Mouse (Mus musculus) brown adipose tissue, adult 24 weeks (tissue): ENCODE data around the gene Pdcd4. TPM values are rescaled to one million over a fixed set of nuclear protein-coding genes. Genes with fewer than 3 reads are reported as not detected.
"Not testable (repeated sequence)": the region's sequence is repeated elsewhere in the genome, so short reads cannot be mapped to it uniquely, and the experiment has no call there.

Experiments used
- H3K27ac ChIP-seq: fragments of 200-500 bp; replicated peaks from 2 replicates; pipeline ENCODE4 v1.5.1; 2012; ENCODE audit warnings: low read depth, mild to moderate bottlenecking, low read length
- H3K4me1 ChIP-seq: fragments of 200-500 bp; 2 replicates; pipeline ENCODE4 v1.6.1; 2012; ENCODE audit warnings: low read length, mixed read lengths; ENCODE audit not compliant: control insufficient read depth, insufficient read depth, insufficient read length
- H3K4me3 ChIP-seq: fragments of 200-500 bp; 2 replicates; pipeline ENCODE4 v1.5.1; 2012; ENCODE audit warnings: low read depth, mild to moderate bottlenecking, low read length, moderate library complexity; ENCODE audit not compliant: insufficient read depth
- polyA plus RNA-seq: library from polyadenylated mRNA; stranded (reverse); fragments of >200 nt; gene quantifications from 2 replicates; pipeline ENCODE4 v1.2.4, GENCODE M21; 2012; ENCODE audit not compliant: missing spikeins, insufficient read depth, insufficient read length

Pdcd4 gene
- polyA plus RNA-seq, 1 experiment: 33.8 TPM

GRCm38 (mm10) chr19:53902739-53903487, 10.9 kb downstream of the Pdcd4 start:
- Histone ChIP-seq H3K4me3 (peak overlapping the region; percentile 100), H3K27ac (peak overlapping the region; percentile 92), H3K4me1 (peaks cover 9% of the 10 kb centered on the region; the same call in 1 of the 2 replicates)

- peaks cover 9% of the 10 kb centered on the region; the same call in 1 of the 2 replicates for H3K4me1 ChIP-seq
- H3K4me3 ChIP-seq: peak overlapping the region; percentile 100
- H3K27ac ChIP-seq: peak overlapping the region; percentile 45
These were observed 11.7 kb downstream of the Pdcd4 start for GRCm38 (mm10) chr19:53903507-53904321.

- Histone ChIP-seq H3K4me3 (peak overlapping the region; percentile 32; the same call in 1 of the 2 replicates), H3K27ac (no peak overlapping the region), H3K4me1 (peaks cover 9% of the 10 kb centered on the region; the same call in 1 of the 2 replicates)
These were observed 12.9 kb downstream of the Pdcd4 start for GRCm38 (mm10) chr19:53904833-53905480.

GRCm38 (mm10) chr19:53906033-53906702, 14.1 kb downstream of the Pdcd4 start:
- Histone ChIP-seq H3K4me3 (no peak overlapping the region), H3K27ac (no peak overlapping the region)

GRCm38 (mm10) chr19:53906703-53907070, 14.7 kb downstream of the Pdcd4 start:
- not testable (repeated sequence) for H3K27ac ChIP-seq

More at GRCm38 (mm10) chr19:53906033-53906702, 14.1 kb downstream of the Pdcd4 start:
- H3K4me1 ChIP-seq: peaks cover 9% of the 10 kb centered on the region; the same call in 1 of the 2 replicates

GRCm38 (mm10) chr19:53914950-53915349, 22.9 kb downstream of the Pdcd4 start:
- Histone ChIP-seq H3K4me1 (no peaks in the 10 kb centered on the region), H3K4me3 (no peak overlapping the region), H3K27ac (no peak overlapping the region)

More at GRCm38 (mm10) chr19:53906703-53907070, 14.7 kb downstream of the Pdcd4 start:
- not testable (repeated sequence) for H3K4me1 ChIP-seq, H3K4me3 ChIP-seq

- H3K27ac ChIP-seq: no peak overlapping the region
- no peak overlapping the region for H3K4me3 ChIP-seq
- no peaks in the 10 kb centered on the region for H3K4me1 ChIP-seq
These were observed 27.5 kb downstream of the Pdcd4 start for GRCm38 (mm10) chr19:53919541-53919940.

GRCm38 (mm10) chr19:53921996-53922395, 30.0 kb downstream of the Pdcd4 start:
- H3K27ac ChIP-seq, H3K4me1 ChIP-seq, H3K4me3 ChIP-seq: not testable (repeated sequence)

GRCm38 (mm10) chr19:53925338-53925751, 33.3 kb downstream of the Pdcd4 start:
- Histone ChIP-seq H3K27ac (no peak overlapping the region), H3K4me1 (no peaks in the 10 kb centered on the region)

GRCm38 (mm10) chr19:53926705-53927104, 34.7 kb downstream of the Pdcd4 start:
- Histone ChIP-seq H3K27ac (no peak overlapping the region), H3K4me1 (no peaks in the 10 kb centered on the region), H3K4me3 (no peak overlapping the region)

More at GRCm38 (mm10) chr19:53925338-53925751, 33.3 kb downstream of the Pdcd4 start:
- H3K4me3 ChIP-seq: no peak overlapping the region

GRCm38 (mm10) chr19:53929218-53929617, 37.2 kb downstream of the Pdcd4 start:
- Histone ChIP-seq H3K4me1 (no peaks in the 10 kb centered on the region), H3K4me3 (no peak overlapping the region), H3K27ac (no peak overlapping the region)

- Histone ChIP-seq H3K27ac (no peak overlapping the region), H3K4me1 (no peaks in the 10 kb centered on the region), H3K4me3 (no peak overlapping the region)
These were observed 41.0 kb downstream of the Pdcd4 start for GRCm38 (mm10) chr19:53933050-53933449.

GRCm38 (mm10) chr19:53934046-53934445, 42.0 kb downstream of the Pdcd4 start:
- 0 out of 2 replicates have a peak overlapping the region, but pooled peaks have one; percentile 54 for H3K27ac ChIP-seq
- no peak overlapping the region for H3K4me3 ChIP-seq
- no peaks in the 10 kb centered on the region for H3K4me1 ChIP-seq

- Histone ChIP-seq H3K4me1 (no peaks in the 10 kb centered on the region), H3K27ac (no peak overlapping the region), H3K4me3 (no peak overlapping the region)
These were observed 47.4 kb downstream of the Pdcd4 start for GRCm38 (mm10) chr19:53939467-53939866.
